ENCODE assay signal across 9 mouse cellular contexts in the genomic region with DNA sequence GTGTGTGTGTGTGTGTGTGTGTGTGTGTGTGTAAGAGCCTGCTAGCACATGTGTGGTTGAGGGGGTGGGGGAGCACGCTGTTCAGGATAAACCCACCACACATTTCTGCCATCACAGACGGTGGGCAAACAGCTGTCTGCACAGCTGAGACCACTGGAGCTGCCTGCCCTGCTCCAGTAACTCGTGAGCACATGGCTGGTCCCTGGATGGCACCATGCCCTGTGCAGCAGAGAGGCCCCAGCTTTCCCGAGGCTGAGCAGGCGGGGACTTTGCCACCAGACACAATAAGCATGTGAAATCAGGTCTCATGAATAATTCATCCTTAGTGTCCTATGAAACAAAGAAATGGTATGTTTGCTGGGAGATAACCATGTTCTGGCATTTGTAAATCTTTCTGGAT.
DNase-seq lines count a peak whose midpoint lies in the region; ATAC-seq and TF ChIP-seq lines count a peak whose summit lies in the region.
"Had no signal": no experiment of that assay in that cellular context is flagged by ENCODE, and none has a peak within 500 bp of the region (broad histone marks: within the 10 kb centered on the region; RNA-seq: fewer than 3 reads in every experiment).

No protein-coding gene starts in this region.

- H3K36me3 ChIP-seq in heart, postnatal 0 days (replicated peaks; ENCODE audit: control insufficient read depth, insufficient read depth, low read length) = no peaks in the 10 kb centered on the region
- H3K36me3 ChIP-seq in heart, embryonic 11.5 days (ENCODE audit: control insufficient read depth, insufficient read depth, low read length) = no peaks in the 10 kb centered on the region
- H3K36me3 ChIP-seq in hindbrain, embryonic 16.5 days (ENCODE audit: control insufficient read depth, insufficient read depth, low read length) = no peaks in the 10 kb centered on the region
- H3K36me3 ChIP-seq in midbrain, embryonic 15.5 days (replicated peaks) = no peaks in the 10 kb centered on the region
- H3K36me3 ChIP-seq in intestine, embryonic 15.5 days = no peaks in the 10 kb centered on the region
- H3K36me3 ChIP-seq: lung, embryonic 15.5 days had no signal

- no peak overlapping the region for H3K27ac ChIP-seq in heart, postnatal 0 days (ENCODE audit: low read depth)
- H3K27ac ChIP-seq in heart, embryonic 11.5 days (ENCODE audit: low read depth, low read length) = no peak overlapping the region; the same call in 1 of the 2 replicates
- H3K27ac ChIP-seq in hindbrain, embryonic 16.5 days (ENCODE audit: low read depth, low read length) = peak overlapping the region; percentile 51
- H3K27ac ChIP-seq in midbrain, embryonic 15.5 days = peak overlapping the region; percentile 62
- no peak overlapping the region for H3K27ac ChIP-seq in intestine, embryonic 15.5 days
- H3K27ac ChIP-seq: lung, embryonic 15.5 days had no signal

- 41% methylated on average over 5 of the region's 5 CpGs for WGBS in heart, postnatal 0 days
- WGBS in heart, embryonic 11.5 days (ENCODE audit: insufficient replicate concordance) = 66% methylated on average over 5 of the region's 5 CpGs
- 11% methylated on average over 5 of the region's 5 CpGs for WGBS in hindbrain, embryonic 16.5 days
- 11% methylated on average over 5 of the region's 5 CpGs for WGBS in midbrain, embryonic 15.5 days
- WGBS in intestine, embryonic 15.5 days = 61% methylated on average over 5 of the region's 5 CpGs

- no peak overlapping the region for H3K9ac ChIP-seq in heart, postnatal 0 days (replicated peaks; ENCODE audit: low read depth, low read length)
- no peak overlapping the region for H3K9ac ChIP-seq in heart, embryonic 11.5 days (ENCODE audit: low read depth, low read length)
- no peak overlapping the region for H3K9ac ChIP-seq in hindbrain, embryonic 16.5 days (ENCODE audit: low read depth, low read length)
- H3K9ac ChIP-seq in midbrain, embryonic 15.5 days = no peak overlapping the region
- no peak overlapping the region for H3K9ac ChIP-seq in intestine, embryonic 15.5 days
- H3K9ac ChIP-seq: lung, embryonic 15.5 days had no signal

- H3K4me3 ChIP-seq in heart, postnatal 0 days (ENCODE audit: low read depth, low read length) = no peak overlapping the region
- H3K4me3 ChIP-seq in heart, embryonic 11.5 days (ENCODE audit: low read depth, low read length) = no peak overlapping the region
- H3K4me3 ChIP-seq in hindbrain, embryonic 16.5 days (ENCODE audit: low read length) = no peak overlapping the region
- no peak overlapping the region for H3K4me3 ChIP-seq in midbrain, embryonic 15.5 days
- H3K4me3 ChIP-seq in intestine, embryonic 15.5 days (replicated peaks) = no peak overlapping the region
- H3K4me3 ChIP-seq: lung, embryonic 15.5 days had no signal

- no peak overlapping the region for H3K4me2 ChIP-seq in heart, postnatal 0 days (ENCODE audit: low read depth, low read length)
- no peak overlapping the region for H3K4me2 ChIP-seq in heart, embryonic 11.5 days
- H3K4me2 ChIP-seq in hindbrain, embryonic 16.5 days (ENCODE audit: low read length) = no peak overlapping the region
- H3K4me2 ChIP-seq in midbrain, embryonic 15.5 days = no peak overlapping the region
- no peak overlapping the region for H3K4me2 ChIP-seq in intestine, embryonic 15.5 days (replicated peaks)
- H3K4me2 ChIP-seq: lung, embryonic 15.5 days had no signal

- no peaks in the 10 kb centered on the region for H3K27me3 ChIP-seq in heart, postnatal 0 days (ENCODE audit: control insufficient read depth, insufficient read depth, low read length)
- H3K27me3 ChIP-seq in heart, embryonic 11.5 days (ENCODE audit: control insufficient read depth, insufficient read depth, low read length) = no peaks in the 10 kb centered on the region
- H3K27me3 ChIP-seq in hindbrain, embryonic 16.5 days (replicated peaks; ENCODE audit: control insufficient read depth, insufficient read depth, low read length) = no peaks in the 10 kb centered on the region
- no peaks in the 10 kb centered on the region for H3K27me3 ChIP-seq in midbrain, embryonic 15.5 days (replicated peaks)
- no peaks in the 10 kb centered on the region for H3K27me3 ChIP-seq in intestine, embryonic 15.5 days (replicated peaks)
- H3K27me3 ChIP-seq: lung, embryonic 15.5 days had no signal

- ATAC-seq in heart, postnatal 0 days (ENCODE audit: insufficient read depth, low read depth) = peak; percentile 62; the same call in 1 of the 2 replicates
- ATAC-seq in heart, embryonic 11.5 days (replicated peaks; ENCODE audit: insufficient number of reproducible peaks, low FRiP score, low TSS enrichment) = no peak
- ATAC-seq in hindbrain, embryonic 16.5 days = peak; percentile 97
- ATAC-seq in midbrain, embryonic 15.5 days (replicated peaks) = peak; percentile 97
- ATAC-seq in intestine, embryonic 15.5 days = no peak

- H3K9me3 ChIP-seq in heart, postnatal 0 days (replicated peaks; ENCODE audit: control insufficient read depth, low read length) = no peaks in the 10 kb centered on the region
- H3K9me3 ChIP-seq in heart, embryonic 11.5 days (replicated peaks; ENCODE audit: control insufficient read depth, low read length) = no peaks in the 10 kb centered on the region
- no peaks in the 10 kb centered on the region for H3K9me3 ChIP-seq in hindbrain, embryonic 16.5 days (ENCODE audit: control insufficient read depth, low read length)
- H3K9me3 ChIP-seq in midbrain, embryonic 15.5 days = no peaks in the 10 kb centered on the region
- no peaks in the 10 kb centered on the region for H3K9me3 ChIP-seq in intestine, embryonic 15.5 days
- H3K9me3 ChIP-seq: lung, embryonic 15.5 days had no signal

- H3K4me1 ChIP-seq in heart, postnatal 0 days (ENCODE audit: control insufficient read depth, insufficient read depth) = peaks cover 11% of the 10 kb centered on the region
- peaks cover 12% of the 10 kb centered on the region; the same call in 1 of the 2 replicates for H3K4me1 ChIP-seq in heart, embryonic 11.5 days (ENCODE audit: control insufficient read depth, insufficient read depth, low read length)
- H3K4me1 ChIP-seq in hindbrain, embryonic 16.5 days (ENCODE audit: control insufficient read depth, insufficient read depth, low read depth, low read length) = peaks cover 10% of the 10 kb centered on the region
- H3K4me1 ChIP-seq in midbrain, embryonic 15.5 days = peaks cover 28% of the 10 kb centered on the region
- no peaks in the 10 kb centered on the region for H3K4me1 ChIP-seq in intestine, embryonic 15.5 days (replicated peaks)

- TF ChIP-seq EP300 in heart, postnatal 0 days (IDR thresholded peaks at IDR 0.05; ENCODE audit: low read depth) = no peak

- TF ChIP-seq CTCF in heart, postnatal 0 days (IDR thresholded peaks at IDR 0.05; ENCODE audit: low read depth) = no peak

- no peak for DNase-seq in heart, postnatal 0 days (ENCODE audit: low spot score)
- DNase-seq in embryo, embryonic 10.5 days (ENCODE audit: low spot score) = peak; percentile 47
- no peak for DNase-seq in adrenal gland, postnatal 10 days
- no peak for DNase-seq in spleen, postnatal 36 days (ENCODE audit: low spot score in 2 of 2)

Comparison
In these comparisons a context has a peak if more than half of its experiments do, and no peak if none do; other contexts are left out.
1. ATAC-seq: peak in heart, postnatal 0 days (single experiment), hindbrain, embryonic 16.5 days (single experiment) and midbrain, embryonic 15.5 days (single experiment); none in heart, embryonic 11.5 days (single experiment) and intestine, embryonic 15.5 days (single experiment).
2. H3K27ac ChIP-seq: peak in hindbrain, embryonic 16.5 days (single experiment) and midbrain, embryonic 15.5 days (single experiment); none in heart, postnatal 0 days (single experiment), heart, embryonic 11.5 days (single experiment) and intestine, embryonic 15.5 days (single experiment).